Mouse (Mus musculus) heart, embryonic 10.5 days (tissue): ENCODE results near the gene Galk2. TPM values are rescaled to one million over a fixed set of nuclear protein-coding genes. Genes with fewer than 3 reads are reported as not detected.

ENCODE experiments used
- DNase-seq: peaks from one replicate; pipeline ENCODE4 v3.0.0-alpha.2; 2017; ENCODE audit warnings: low spot score
- H3K27ac ChIP-seq: fragments of 300-500 bp; sonication (generic); 2 replicates; pipeline ENCODE4 v1.5.1; 2016; ENCODE audit warnings: mild to moderate bottlenecking
- H3K27me3 ChIP-seq: fragments of 300-500 bp; sonication (generic); 2 replicates; pipeline ENCODE4 v1.6.1; 2016; ENCODE audit warnings: mild to moderate bottlenecking; ENCODE audit not compliant: poor library complexity, insufficient read depth, severe bottlenecking
- H3K36me3 ChIP-seq: fragments of 300-500 bp; sonication (generic); 2 replicates; pipeline ENCODE4 v1.6.1; 2016; ENCODE audit warnings: mild to moderate bottlenecking, moderate library complexity
- H3K4me1 ChIP-seq: fragments of 300-500 bp; sonication (generic); 2 replicates; pipeline ENCODE4 v1.6.1; 2016; ENCODE audit warnings: mild to moderate bottlenecking
- H3K4me3 ChIP-seq: fragments of 300-500 bp; sonication (generic); 2 replicates; pipeline ENCODE4 v1.5.1; 2016; ENCODE audit warnings: mild to moderate bottlenecking, moderate library complexity
- H3K9me3 ChIP-seq: fragments of 300-500 bp; sonication (generic); 2 replicates; pipeline ENCODE4 v1.6.1; 2016; ENCODE audit warnings: mild to moderate bottlenecking, moderate library complexity
- WGBS: fragments of 180-500 bp; shearing (Covaris S2); methylation state at CpG from one replicate; pipeline ENCODE4 v1.1.7; 2016; 5-methylcytosine and 5-hydroxymethylcytosine counted together
- polyA plus RNA-seq: library from polyadenylated mRNA; unstranded; fragments of >200 nt; fragmentation: Nextera tagmentation; extraction: Ambion mirVana; gene quantifications from 2 replicates; pipeline ENCODE4 v1.2.1, GENCODE M21; 2016

Galk2 gene
- polyA plus RNA-seq, 1 experiment from 2014 or later, result 34.0 TPM

DNA sequence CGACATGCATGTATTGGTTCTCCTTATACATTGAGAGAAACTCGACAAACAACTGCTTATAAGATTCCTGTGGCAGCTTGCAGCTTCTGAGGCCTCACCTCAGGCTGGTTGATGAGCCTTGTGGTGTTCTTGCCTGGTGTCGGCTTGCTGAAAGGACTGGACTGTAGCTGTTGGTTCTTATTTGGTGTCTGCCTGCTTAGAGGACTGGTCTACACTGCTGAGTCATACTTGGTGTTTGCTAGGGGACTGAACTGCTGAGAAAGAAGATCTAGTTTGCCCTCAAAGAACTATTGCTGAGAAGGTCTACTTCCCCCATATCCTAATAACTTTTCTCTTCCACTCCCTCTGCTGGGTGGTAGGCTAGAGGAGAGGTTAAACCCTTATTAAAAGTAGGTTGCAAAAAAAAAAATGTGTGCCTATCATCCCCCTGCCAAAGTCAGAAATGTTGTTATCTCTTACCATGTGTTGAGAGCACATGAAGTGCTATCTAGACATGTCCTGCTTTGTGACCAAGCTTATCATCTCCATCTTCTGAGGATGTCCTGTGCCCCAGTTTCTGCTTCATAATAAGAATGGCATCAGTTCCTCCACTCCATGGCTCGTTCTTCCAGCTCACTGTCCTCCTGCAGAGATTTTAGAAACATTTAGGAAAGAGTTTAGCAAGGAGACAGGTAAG is 48.8 kb downstream of the Galk2 start:
- DNase-seq, result no peak
- Histone ChIP-seq H3K27me3 (no peaks in the 10 kb centered on the region), H3K4me3 (no peak overlapping the region), H3K27ac (no peak overlapping the region), H3K9me3 (no peaks in the 10 kb centered on the region), H3K36me3 (no peaks in the 10 kb centered on the region), H3K4me1 (no peaks in the 10 kb centered on the region)
- 81% methylated on average over 4 of the region's 4 CpGs for WGBS

DNA sequence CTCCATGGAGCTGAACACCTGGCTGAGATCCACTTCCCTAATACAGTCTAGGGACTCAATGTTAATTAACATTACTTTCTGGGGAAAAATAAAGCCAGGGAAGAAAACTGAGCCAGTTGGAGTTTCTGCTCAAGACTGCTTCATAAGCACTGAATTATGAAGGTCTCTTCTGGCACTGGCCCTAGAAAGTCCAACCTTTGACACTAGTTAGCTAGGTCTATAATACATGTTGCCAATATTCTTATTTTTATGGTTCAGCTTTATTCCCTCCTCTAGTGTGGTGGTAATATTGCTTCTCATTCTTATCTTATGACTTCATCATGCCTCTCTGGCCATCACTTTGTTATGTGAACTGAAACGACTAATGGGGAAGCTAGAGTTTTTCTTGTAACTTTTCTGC is 55.3 kb downstream of the Galk2 start:
- H3K27me3 ChIP-seq, result no peaks in the 10 kb centered on the region
- DNase-seq, result no peak
- H3K4me3 ChIP-seq, result no peak overlapping the region
- peaks cover 2% of the 10 kb centered on the region; the same call in 1 of the 2 replicates for H3K36me3 ChIP-seq
- H3K27ac ChIP-seq, result no peak overlapping the region
- H3K9me3 ChIP-seq, result no peaks in the 10 kb centered on the region
- no peaks in the 10 kb centered on the region for H3K4me1 ChIP-seq
- 67% methylated on average over 1 of the region's 1 CpGs for WGBS

DNA sequence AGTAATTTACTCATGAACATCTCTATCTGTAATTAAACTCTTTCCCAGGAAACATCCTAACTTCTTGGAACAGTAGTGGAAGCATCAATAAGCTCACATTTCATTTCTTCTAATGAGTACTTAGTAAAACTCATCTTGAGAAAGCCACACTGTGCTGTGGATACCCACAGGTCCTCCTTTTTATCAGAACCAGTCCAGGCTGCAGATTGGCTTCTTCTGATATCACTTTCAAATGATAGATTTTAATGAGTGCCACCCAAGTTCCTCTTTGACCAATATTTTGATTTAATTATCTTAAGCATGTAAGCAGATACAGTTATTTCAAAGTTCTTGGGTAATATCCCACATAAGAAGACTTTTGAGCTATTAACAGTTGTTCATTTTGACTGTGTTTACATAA is 55.8 kb downstream of the Galk2 start:
- H3K36me3 ChIP-seq, result peaks cover 2% of the 10 kb centered on the region; the same call in 1 of the 2 replicates
- no peak overlapping the region for H3K27ac ChIP-seq
- H3K27me3 ChIP-seq, result no peaks in the 10 kb centered on the region
- no peak for DNase-seq
- no peak overlapping the region for H3K4me3 ChIP-seq
- no peaks in the 10 kb centered on the region for H3K9me3 ChIP-seq
- no peaks in the 10 kb centered on the region for H3K4me1 ChIP-seq

DNA sequence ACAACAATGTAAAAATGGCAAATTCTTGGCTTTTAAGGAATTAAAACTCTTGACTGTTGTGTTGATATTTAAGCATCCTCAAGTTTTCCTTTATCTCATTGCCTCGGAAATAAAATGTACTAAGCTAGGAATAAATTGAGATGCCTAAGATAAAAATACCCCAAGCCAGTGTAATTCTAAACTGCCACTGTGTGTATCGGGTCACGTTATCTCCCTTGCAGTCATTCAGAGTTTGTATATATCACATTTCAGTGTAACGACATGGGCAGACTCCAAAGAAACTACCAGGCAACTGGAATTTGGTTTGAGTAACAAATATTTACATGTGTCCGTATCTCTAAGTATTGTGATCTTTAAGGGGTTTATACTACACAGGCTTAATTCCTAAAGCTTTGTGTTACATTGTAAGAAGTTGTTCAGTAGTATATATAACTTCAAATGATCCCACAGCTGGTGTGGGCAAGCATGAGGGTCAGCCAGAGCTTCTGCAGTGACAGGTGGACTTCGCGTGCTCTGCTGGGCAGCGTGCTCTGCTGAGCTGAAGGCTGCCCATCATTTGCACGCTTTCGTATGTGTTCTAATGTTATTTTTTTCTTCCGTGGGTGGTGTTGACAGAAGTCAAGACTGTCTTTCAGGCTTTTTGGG is 57.9 kb downstream of the Galk2 start:
- DNase-seq, result no peak
- no peak overlapping the region for H3K27ac ChIP-seq
- no peak overlapping the region for H3K4me3 ChIP-seq
- H3K4me1 ChIP-seq, result no peaks in the 10 kb centered on the region
- H3K9me3 ChIP-seq, result no peaks in the 10 kb centered on the region
- no peaks in the 10 kb centered on the region for H3K27me3 ChIP-seq
- WGBS, result 75% methylated on average over 11 of the region's 11 CpGs
- H3K36me3 ChIP-seq, result peaks cover 11% of the 10 kb centered on the region; the same call in 1 of the 2 replicates

DNA sequence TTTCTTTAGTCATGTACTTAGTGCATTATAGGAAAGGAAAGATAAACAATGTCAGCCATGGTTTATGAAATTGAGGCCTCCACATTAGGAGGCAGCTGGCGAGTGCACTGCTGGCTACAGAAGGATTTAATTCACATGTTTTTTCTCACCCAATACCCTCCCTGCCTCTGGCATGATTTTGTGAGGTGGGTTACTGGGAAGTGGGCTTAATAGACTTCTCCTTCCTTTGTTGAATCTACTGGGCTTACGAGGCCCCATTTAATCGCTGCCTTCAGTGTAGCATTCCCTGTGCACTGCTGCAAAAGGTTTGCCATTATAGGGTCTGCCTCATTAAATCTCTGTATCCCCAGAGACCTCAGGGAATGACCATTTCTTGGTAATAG is 58.4 kb downstream of the Galk2 start:
- DNase-seq, result no peak
- Histone ChIP-seq H3K9me3 (no peaks in the 10 kb centered on the region), H3K36me3 (peaks cover 11% of the 10 kb centered on the region; the same call in 1 of the 2 replicates), H3K27me3 (no peaks in the 10 kb centered on the region), H3K27ac (no peak overlapping the region), H3K4me3 (no peak overlapping the region), H3K4me1 (no peaks in the 10 kb centered on the region)
- WGBS, result 90% methylated on average over 3 of the region's 3 CpGs

DNA sequence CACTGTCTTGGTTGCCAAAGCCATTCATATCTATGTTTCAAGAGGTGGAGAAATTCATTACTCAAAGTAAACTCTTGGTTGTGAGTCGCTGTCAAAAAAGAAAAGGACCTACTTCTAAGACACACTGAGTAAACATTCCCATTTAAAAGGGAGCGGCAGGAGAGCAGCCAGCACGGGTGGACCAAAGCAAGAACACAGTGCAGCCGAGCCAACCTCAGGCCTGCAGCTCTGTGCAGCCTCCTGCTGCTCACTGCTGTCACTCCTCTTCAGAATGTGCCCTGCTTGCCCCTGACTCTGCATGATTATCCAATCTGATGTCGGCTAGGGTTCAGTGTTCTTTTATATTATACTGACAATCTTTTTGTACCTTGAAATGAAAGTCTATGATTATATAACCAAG is 62.4 kb downstream of the Galk2 start:
- no peak for DNase-seq
- 78% methylated on average over 5 of the region's 5 CpGs for WGBS
- Histone ChIP-seq H3K36me3 (peaks cover 11% of the 10 kb centered on the region; the same call in 1 of the 2 replicates), H3K27ac (no peak overlapping the region), H3K9me3 (no peaks in the 10 kb centered on the region), H3K27me3 (no peaks in the 10 kb centered on the region), H3K4me1 (0 out of 2 replicates have a peak, but pooled peaks cover 3% of the 10 kb centered on the region), H3K4me3 (no peak overlapping the region)

DNA sequence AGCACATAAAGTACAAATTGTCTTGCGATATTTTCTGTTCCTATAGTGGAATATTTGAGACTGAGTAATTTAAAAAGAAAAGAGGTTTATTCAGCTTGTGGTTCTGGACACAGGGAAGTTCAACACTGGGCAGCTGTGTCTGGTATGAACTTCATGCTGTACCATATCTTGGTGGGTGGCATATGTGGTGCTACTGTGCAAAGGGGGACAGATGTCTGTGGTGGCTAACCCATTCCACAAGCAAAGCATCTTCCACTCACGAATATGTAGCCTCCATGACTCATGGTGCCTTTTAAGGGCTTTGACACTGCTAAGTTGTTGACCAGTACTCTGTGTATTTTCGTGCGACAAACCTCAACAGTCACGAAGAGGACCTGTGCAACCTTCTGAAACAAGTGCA is 63.2 kb downstream of the Galk2 start:
- H3K36me3 ChIP-seq, result peaks cover 11% of the 10 kb centered on the region; the same call in 1 of the 2 replicates

DNA sequence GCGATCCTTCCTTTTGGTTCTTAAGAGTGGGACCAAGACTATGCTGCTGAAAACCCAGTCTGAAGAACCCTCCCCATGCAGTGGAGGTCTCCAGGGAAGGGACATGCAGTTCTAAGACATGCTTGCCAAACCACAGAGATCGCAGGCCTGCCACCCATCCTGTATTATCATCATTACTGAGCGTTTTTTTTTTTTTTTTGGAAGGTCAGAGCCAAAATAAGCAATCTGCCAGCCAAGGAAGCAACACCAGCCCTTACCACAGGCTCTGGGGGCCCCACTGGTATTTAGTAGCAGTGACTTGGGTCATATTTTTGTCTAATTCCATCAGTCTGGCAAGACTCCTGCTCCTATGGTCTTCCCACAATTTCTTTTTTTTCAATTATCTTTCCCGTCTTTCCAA is 64.0 kb downstream of the Galk2 start:
- WGBS, result 80% methylated on average over 4 of the region's 4 CpGs
- H3K4me3 ChIP-seq, result no peak overlapping the region
- no peak overlapping the region for H3K27ac ChIP-seq
- no peaks in the 10 kb centered on the region for H3K9me3 ChIP-seq
- no peak for DNase-seq
- 0 out of 2 replicates have a peak, but pooled peaks cover 3% of the 10 kb centered on the region for H3K4me1 ChIP-seq
- no peaks in the 10 kb centered on the region for H3K27me3 ChIP-seq
- H3K36me3 ChIP-seq, result peaks cover 10% of the 10 kb centered on the region; the same call in 1 of the 2 replicates

More for the DNA sequence above, 63.2 kb downstream of the Galk2 start:
- 93% methylated on average over 5 of the region's 5 CpGs for WGBS
- no peak overlapping the region for H3K4me3 ChIP-seq
- no peak overlapping the region for H3K27ac ChIP-seq
- H3K4me1 ChIP-seq, result 0 out of 2 replicates have a peak, but pooled peaks cover 3% of the 10 kb centered on the region
- H3K27me3 ChIP-seq, result no peaks in the 10 kb centered on the region
- no peaks in the 10 kb centered on the region for H3K9me3 ChIP-seq
- no peak for DNase-seq

DNA sequence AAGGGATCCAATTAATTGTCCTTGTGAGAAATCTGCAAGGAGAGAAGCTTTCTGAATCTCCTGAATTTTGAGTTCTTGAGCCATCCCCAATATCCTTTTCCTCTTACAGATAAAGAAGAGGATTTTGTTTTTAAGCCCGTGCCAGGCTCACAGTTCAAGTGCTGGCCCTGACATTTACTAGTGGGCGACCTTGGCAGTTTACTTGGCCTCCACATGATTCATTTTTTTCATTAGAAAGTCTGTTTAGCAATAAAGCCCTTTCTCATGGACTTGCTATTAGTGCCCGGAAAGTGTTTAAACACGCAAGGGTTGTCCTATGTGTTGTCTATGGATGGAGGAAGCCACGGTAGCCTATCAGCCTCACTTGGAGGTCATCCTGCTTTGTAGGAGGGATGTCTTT is 64.4 kb downstream of the Galk2 start:
- WGBS, result 89% methylated on average over 5 of the region's 5 CpGs

DNA sequence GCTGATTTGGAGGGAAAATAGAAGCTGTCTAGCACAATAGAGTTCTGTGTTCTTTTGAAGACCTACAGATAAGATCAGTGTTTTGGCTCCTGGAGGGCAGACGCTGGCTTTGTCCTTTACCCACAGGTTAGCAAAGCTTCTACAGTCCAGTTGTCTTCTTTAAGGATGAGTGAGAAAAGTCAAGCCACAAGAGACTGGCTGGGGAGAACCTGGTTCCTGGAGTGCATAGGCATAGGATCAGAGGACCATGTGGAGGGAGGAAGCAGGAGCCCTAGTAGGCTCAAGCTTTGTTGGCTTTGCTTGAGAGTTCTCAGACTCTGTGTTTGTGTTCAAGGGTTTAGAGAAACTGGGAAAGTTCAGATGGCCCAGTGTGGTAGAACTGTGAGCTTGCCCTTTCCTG is 65.6 kb downstream of the Galk2 start:
- DNase-seq, result no peak
- peaks cover 10% of the 10 kb centered on the region; the same call in 1 of the 2 replicates for H3K36me3 ChIP-seq
- H3K4me1 ChIP-seq, result 0 out of 2 replicates have a peak, but pooled peaks cover 3% of the 10 kb centered on the region
- H3K27ac ChIP-seq, result no peak overlapping the region
- 45% methylated on average over 1 of the region's 1 CpGs for WGBS
- H3K27me3 ChIP-seq, result no peaks in the 10 kb centered on the region
- H3K9me3 ChIP-seq, result no peaks in the 10 kb centered on the region
- H3K4me3 ChIP-seq, result no peak overlapping the region

More for the DNA sequence above, 64.4 kb downstream of the Galk2 start:
- no peak overlapping the region for H3K27ac ChIP-seq
- no peaks in the 10 kb centered on the region for H3K27me3 ChIP-seq
- DNase-seq, result no peak
- 0 out of 2 replicates have a peak, but pooled peaks cover 3% of the 10 kb centered on the region for H3K4me1 ChIP-seq
- no peaks in the 10 kb centered on the region for H3K9me3 ChIP-seq
- peaks cover 8% of the 10 kb centered on the region; the same call in 1 of the 2 replicates for H3K36me3 ChIP-seq
- no peak overlapping the region for H3K4me3 ChIP-seq

DNA sequence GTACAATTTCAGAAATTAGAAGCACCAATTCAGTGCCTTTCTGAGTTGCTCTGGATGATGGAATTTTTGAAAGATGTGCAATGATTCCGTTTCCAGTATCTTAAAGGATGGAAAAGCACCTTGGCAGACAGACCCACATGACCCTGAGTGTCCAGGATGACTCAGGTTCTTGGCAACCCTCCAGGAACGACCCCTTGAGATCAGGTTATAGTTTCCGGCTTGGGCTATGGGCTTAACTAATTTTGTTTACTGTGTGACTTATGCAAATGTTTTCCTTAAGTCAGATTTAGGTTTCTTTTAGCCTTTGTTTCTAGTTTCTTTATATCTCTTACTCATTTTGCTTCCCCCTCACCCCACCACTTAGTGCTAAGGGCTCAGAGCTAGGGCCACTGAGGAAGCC is 66.2 kb downstream of the Galk2 start:
- Histone ChIP-seq H3K36me3 (peaks cover 10% of the 10 kb centered on the region; the same call in 1 of the 2 replicates), H3K27ac (no peak overlapping the region), H3K4me1 (0 out of 2 replicates have a peak, but pooled peaks cover 3% of the 10 kb centered on the region), H3K27me3 (no peaks in the 10 kb centered on the region), H3K9me3 (no peaks in the 10 kb centered on the region), H3K4me3 (no peak overlapping the region)
- DNase-seq, result no peak
- 74% methylated on average over 3 of the region's 3 CpGs for WGBS

DNA sequence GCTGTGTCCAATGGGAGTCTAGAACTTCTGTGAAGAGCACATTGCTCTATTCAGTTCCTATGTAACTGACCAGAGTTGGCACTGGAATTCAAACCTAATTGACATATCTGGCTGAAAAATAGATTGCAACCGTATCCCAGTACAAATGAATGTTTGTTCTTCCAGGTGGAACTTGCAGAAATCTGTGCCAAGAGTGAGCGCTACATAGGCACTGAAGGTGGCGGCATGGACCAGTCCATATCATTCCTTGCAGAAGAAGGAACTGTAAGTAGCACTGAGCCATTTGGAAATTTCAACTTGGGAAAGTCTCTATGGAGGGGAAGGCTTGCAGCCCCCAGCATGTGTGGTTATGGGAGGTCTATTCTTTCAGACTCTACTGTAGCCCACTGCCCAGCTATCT is 70.5 kb downstream of the Galk2 start:
- Histone ChIP-seq H3K9me3 (no peaks in the 10 kb centered on the region), H3K27ac (no peak overlapping the region), H3K4me3 (no peak overlapping the region), H3K4me1 (peaks cover 8% of the 10 kb centered on the region), H3K27me3 (no peaks in the 10 kb centered on the region), H3K36me3 (peaks cover 18% of the 10 kb centered on the region)
- DNase-seq, result no peak
- 91% methylated on average over 3 of the region's 3 CpGs for WGBS

DNA sequence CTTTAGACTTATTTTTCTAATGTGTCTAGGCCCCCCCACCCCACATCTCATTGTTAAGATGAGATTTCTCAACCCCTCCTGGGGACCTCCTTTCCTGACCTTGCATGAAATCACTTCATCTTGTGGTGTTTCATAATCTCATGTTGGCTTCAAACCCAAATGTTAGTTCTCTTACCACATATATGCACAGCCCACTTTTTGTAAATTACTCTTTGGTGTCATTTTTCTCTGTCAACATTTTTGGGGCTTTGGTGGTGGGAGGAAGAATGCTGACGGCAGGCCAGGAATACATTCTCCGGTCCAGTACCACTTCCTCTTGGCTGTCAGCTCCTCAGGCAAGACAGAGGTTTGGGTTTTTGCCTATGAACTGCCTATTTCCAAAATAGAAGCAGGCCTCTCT is 71.0 kb downstream of the Galk2 start:
- Histone ChIP-seq H3K4me1 (peaks cover 8% of the 10 kb centered on the region), H3K27me3 (no peaks in the 10 kb centered on the region), H3K36me3 (peaks cover 18% of the 10 kb centered on the region), H3K27ac (no peak overlapping the region), H3K9me3 (no peaks in the 10 kb centered on the region), H3K4me3 (no peak overlapping the region)
- 85% methylated on average over 2 of the region's 2 CpGs for WGBS
- DNase-seq, result no peak
